Mouse (Mus musculus): ENCODE measurements around the gene Olfr1056. TPM values are rescaled to one million over a fixed set of nuclear protein-coding genes. Genes with fewer than 3 reads are reported as not detected.

Gene Olfr1056
- polyA plus RNA-seq, 1 experiment from 2014 or later, result not detected

Other genes starting within 250 kb of the Olfr1056 start
- gene Olfr1039, start 226.5 kb downstream of the Olfr1056 start, polyA plus RNA-seq (2015; fragmentation: Nextera tagmentation; extraction: Ambion mirVana), result not detected in 2 replicates
- not detected in 2 replicates for gene Olfr1040, start 215.7 kb downstream of the Olfr1056 start, polyA plus RNA-seq (2015; fragmentation: Nextera tagmentation; extraction: Ambion mirVana)
- gene Olfr1042, start 200.6 kb downstream of the Olfr1056 start, polyA plus RNA-seq (2015; fragmentation: Nextera tagmentation; extraction: Ambion mirVana), result not detected in 2 replicates
- not detected in 2 replicates for gene Olfr1043, start 194.9 kb downstream of the Olfr1056 start, polyA plus RNA-seq (2015; fragmentation: Nextera tagmentation; extraction: Ambion mirVana)
- gene Olfr1044, start 184.6 kb downstream of the Olfr1056 start, polyA plus RNA-seq (2015; fragmentation: Nextera tagmentation; extraction: Ambion mirVana), result not detected in 2 replicates
- gene Olfr52, start 176.8 kb downstream of the Olfr1056 start, polyA plus RNA-seq (2015; fragmentation: Nextera tagmentation; extraction: Ambion mirVana), result not detected in 2 replicates
- gene Olfr1045, start 159.5 kb downstream of the Olfr1056 start, polyA plus RNA-seq (2015; fragmentation: Nextera tagmentation; extraction: Ambion mirVana), result not detected in 2 replicates
- not detected in 2 replicates for gene Olfr1046, start 143.2 kb downstream of the Olfr1056 start, polyA plus RNA-seq (2015; fragmentation: Nextera tagmentation; extraction: Ambion mirVana)
- not detected in 2 replicates for gene Olfr1047, start 131.1 kb downstream of the Olfr1056 start, polyA plus RNA-seq (2015; fragmentation: Nextera tagmentation; extraction: Ambion mirVana)
- not detected in 2 replicates for gene Olfr1048, start 122.2 kb downstream of the Olfr1056 start, polyA plus RNA-seq (2015; fragmentation: Nextera tagmentation; extraction: Ambion mirVana)
- not detected in 2 replicates for gene Olfr1049, start 104.1 kb downstream of the Olfr1056 start, polyA plus RNA-seq (2015; fragmentation: Nextera tagmentation; extraction: Ambion mirVana)
- gene Olfr1051, start 83.4 kb downstream of the Olfr1056 start, polyA plus RNA-seq (2015; fragmentation: Nextera tagmentation; extraction: Ambion mirVana), result not detected in 2 replicates
- gene Olfr1052, start 70.0 kb downstream of the Olfr1056 start, polyA plus RNA-seq (2015; fragmentation: Nextera tagmentation; extraction: Ambion mirVana), result not detected in 2 replicates
- not detected in 2 replicates for gene Olfr1053, start 47.2 kb downstream of the Olfr1056 start, polyA plus RNA-seq (2015; fragmentation: Nextera tagmentation; extraction: Ambion mirVana)
- gene Olfr1054, start 27.0 kb downstream of the Olfr1056 start, polyA plus RNA-seq (2015; fragmentation: Nextera tagmentation; extraction: Ambion mirVana), result not detected in 2 replicates
- not detected in 2 replicates for gene Olfr1055, start 12.2 kb downstream of the Olfr1056 start, polyA plus RNA-seq (2015; fragmentation: Nextera tagmentation; extraction: Ambion mirVana)
- gene Olfr1057, start 15.9 kb upstream of the Olfr1056 start, polyA plus RNA-seq (2015; fragmentation: Nextera tagmentation; extraction: Ambion mirVana), result not detected in 2 replicates
- not detected in 2 replicates for gene Olfr1058, start 26.1 kb upstream of the Olfr1056 start, polyA plus RNA-seq (2015; fragmentation: Nextera tagmentation; extraction: Ambion mirVana)
- not detected in 2 replicates for gene Olfr1061, start 51.6 kb upstream of the Olfr1056 start, polyA plus RNA-seq (2015; fragmentation: Nextera tagmentation; extraction: Ambion mirVana)
- not detected in 2 replicates for gene Olfr1062, start 64.3 kb upstream of the Olfr1056 start, polyA plus RNA-seq (2015; fragmentation: Nextera tagmentation; extraction: Ambion mirVana)
- not detected in 2 replicates for gene Olfr1065, start 88.1 kb upstream of the Olfr1056 start, polyA plus RNA-seq (2015; fragmentation: Nextera tagmentation; extraction: Ambion mirVana)
- not detected in 2 replicates for gene Olfr1066, start 93.8 kb upstream of the Olfr1056 start, polyA plus RNA-seq (2015; fragmentation: Nextera tagmentation; extraction: Ambion mirVana)
- not detected in 2 replicates for gene Olfr228, start 124.9 kb upstream of the Olfr1056 start, polyA plus RNA-seq (2015; fragmentation: Nextera tagmentation; extraction: Ambion mirVana)
- not detected in 2 replicates for gene Olfr1076, start 146.0 kb upstream of the Olfr1056 start, polyA plus RNA-seq (2015; fragmentation: Nextera tagmentation; extraction: Ambion mirVana)
- gene Olfr1079, start 180.0 kb upstream of the Olfr1056 start, polyA plus RNA-seq (2015; fragmentation: Nextera tagmentation; extraction: Ambion mirVana), result 0.10 TPM in 1 of 2 replicates, not detected in the other
- gene Olfr1080, start 195.8 kb upstream of the Olfr1056 start, polyA plus RNA-seq (2015; fragmentation: Nextera tagmentation; extraction: Ambion mirVana), result not detected in 2 replicates
- not detected in 2 replicates for gene Olfr1082, start 236.5 kb upstream of the Olfr1056 start, polyA plus RNA-seq (2015; fragmentation: Nextera tagmentation; extraction: Ambion mirVana)

All from midbrain, embryonic 16.5 days (tissue).